Mouse (Mus musculus): ENCODE measurements around the gene Slc25a25.

Slc25a25 gene

DNA sequence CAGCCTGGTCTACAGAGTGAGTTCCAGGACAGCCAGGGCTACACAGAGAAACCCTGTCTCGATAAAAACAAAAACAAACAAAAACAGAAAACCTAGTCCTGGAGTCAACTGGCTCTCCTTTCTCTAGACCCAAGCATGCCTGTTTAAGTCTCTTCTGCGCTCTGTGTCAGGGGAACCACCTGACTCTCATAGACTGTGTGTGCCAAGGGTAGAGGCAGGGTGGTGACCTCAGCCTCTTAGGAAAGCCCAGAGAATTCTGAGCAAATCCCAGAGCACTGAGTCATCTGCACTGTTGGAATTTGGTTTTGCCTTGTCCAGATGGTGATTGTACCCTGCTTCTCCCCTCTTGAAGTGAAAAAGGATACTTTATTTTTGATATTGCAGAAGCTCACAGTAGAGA is 7.1 kb upstream of the Slc25a25 start:
- no peak for DNase-seq

DNA sequence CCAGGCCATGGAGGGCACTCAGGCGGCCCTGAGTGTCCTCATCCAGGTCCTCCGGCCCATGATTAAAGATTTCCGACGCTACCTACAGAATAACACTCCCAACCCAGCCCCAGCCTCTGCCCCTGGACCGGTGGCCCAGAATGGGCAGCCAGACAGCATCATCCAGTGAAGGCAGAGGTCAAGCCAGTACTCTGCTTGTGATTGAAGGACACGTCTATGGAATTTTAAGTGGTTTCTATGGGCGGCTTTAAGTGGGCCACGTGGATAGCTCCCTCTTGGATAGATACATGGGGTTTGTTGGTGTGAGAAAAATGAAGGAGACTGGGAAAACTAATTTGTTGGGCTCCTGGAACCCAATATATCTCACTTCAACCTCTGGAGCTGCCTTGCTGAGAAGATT is 3.9 kb upstream of the Slc25a25 start:
- no peak for DNase-seq

DNA sequence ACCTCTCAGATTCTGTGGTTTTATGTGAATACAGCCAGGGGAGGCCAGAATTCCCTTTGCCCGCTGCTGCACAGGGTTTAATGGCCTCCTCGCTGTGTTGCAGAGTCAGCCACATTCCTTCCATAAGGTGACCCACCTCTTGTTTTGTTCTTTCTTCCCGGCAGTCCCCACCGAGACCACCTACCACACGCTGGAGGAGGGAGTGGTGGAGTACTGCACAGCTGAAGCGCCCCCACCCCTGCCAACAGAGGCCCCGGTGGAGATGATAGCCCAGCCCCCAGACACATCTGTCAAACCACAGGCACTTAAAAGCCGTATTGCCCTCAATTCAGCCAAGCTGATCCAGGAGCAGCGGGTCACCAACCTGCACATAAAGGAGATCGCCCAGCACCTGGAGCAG is 3.4 kb upstream of the Slc25a25 start:
- DNase-seq: no peak

DNA sequence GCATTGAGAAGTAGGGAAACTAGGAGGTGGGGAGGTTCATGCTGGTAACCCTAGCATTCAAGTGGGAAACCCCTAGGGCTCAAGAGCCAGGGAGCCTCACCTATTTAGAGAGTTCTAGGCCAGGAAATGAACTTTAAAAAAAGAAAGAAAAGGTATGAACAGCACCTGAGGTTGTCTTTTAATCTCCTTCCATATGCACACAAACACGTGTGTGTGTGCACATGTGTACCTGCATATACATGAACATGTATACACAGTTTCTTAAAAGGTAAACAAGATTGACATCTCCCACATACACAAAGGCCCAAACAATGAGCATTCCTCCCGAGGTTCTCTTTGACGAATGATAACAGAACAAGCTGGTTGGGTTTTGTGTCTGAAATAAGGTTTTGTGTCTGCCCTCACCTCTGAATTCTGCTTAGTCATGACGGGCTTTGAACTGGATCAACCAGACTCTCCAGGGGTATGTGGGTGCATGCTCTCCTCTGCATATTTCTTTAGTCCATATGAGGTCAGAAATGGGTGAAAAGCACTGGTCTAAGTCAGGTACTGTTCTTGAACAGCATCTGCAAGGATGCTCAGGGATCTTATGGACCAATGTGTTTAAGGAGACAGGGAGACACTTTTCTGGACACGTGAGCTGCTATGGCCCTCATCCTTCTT is 2.5 kb upstream of the Slc25a25 start:
- DNase-seq: no peak

DNA sequence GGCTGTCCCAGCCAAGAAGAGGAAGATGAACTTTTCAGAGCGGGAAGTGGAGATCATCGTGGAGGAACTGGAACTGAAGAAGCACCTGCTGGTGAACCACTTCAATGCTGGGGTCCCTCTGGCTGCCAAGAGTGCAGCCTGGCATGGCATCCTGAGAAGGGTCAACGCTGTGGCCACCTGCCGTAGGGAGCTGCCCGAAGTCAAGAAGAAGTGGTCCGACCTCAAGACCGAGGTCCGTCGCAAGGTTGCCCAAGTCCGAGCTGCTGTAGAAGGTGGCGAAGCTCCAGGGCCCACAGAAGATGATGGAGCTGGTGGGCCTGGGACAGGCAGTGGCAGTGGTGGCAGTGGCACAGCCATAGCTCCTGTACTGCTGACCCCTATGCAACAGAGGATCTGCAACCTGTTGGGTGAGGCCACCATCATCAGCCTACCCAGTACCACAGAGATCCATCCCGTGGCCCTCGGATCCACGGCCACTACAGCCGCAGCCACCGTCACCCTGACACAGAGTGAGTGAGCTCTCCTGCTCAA is 1.3 kb upstream of the Slc25a25 start:
- peak in 1 of 2 experiments; percentile 41 for DNase-seq

DNA sequence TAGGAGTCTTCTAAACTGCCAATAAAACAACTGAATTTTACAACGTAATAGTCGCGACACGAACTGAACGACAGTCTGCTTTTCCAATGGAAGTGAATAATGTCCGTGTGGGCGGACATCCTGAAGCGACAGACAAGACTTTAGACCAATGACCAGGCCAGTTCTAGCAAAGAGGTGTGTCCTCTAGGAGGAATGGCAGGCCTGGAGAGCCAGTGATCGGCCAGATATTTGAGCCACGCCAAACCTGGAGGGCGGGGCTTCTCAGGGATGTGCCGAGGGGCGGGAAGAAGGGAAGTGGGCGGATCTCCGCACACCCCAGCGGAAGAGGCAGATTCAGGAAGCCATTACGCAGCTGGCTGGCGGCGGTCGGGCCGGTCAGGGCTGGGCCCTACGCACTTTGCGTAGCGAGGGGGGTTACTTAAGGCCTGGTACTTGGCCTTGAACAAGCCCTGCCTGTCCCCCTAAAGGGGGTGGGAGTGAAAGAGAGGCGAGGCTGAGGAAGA is 676 bp upstream of the Slc25a25 start:
- DNase-seq: peak; percentile 97 to 99

DNA sequence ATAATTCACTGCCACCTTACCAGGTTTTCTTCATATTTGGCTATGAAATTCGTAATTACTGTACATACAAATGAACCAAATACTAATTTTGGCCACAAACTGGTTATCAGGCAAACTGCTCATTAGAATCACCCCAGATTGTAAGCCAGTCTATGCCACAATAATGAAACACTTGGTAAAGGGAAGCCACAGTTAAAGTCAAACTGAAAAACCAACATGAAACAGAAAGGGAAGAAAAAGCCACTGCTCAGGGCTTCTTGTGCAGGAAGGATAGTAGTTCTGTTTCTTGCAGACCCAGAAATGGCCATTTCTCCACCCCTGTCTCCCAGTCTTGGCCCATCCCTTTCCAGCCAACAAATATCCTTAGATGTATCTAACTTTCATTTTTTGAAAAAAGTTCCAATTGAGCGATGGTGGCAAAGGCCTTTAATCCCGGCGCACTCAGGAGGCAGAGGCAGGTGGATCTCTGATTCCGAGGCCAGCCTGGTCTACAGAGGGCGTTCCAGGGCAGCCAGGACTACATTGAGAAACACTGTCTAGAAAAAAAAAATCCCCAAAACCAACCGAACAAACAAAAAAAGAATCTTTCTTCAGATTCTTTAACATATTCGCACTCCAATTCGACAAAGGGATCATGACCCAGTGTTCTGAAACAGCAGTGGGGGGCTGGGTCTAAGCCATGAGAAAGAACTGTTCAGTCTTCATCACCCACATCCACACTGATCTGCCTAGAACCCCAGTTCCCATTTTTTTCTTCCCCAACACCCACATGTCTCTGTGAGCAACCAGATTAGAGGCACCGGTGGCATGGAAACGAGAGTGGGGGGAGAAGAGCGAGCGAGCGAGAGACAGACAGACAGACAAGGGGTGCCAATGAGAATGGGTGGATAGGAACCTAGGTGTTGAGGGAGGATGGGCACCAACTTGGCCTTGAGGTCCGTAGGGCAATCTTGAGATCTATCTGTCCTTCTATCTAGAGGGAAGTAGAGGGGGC is 1.2 kb downstream of the Slc25a25 start, which contains the start of gene Naif1:
Gene Naif1 (plus strand): TSS at position 697 of the 994 bp plus-strand sequence.
- no peak for DNase-seq

DNA sequence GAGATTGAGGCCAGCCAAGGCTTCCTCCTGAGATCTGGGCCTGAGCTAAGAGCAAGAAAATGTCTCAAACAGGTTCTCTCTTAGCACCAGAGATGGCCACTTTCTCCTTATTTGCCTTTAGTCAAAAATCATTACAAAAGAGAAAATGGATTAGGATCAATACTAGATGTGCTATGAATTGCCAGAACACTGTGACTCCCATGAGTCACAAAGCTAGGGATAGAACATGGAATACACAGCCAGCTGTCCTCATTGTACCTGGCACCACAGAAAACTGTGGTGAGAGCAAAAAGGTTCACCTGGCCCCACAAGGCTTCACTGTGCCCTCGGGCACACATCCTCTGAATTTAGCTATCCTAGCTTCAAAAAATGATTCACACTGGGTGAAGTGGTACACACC is 2.8 kb downstream of the Slc25a25 start:
- no peak for DNase-seq

DNA sequence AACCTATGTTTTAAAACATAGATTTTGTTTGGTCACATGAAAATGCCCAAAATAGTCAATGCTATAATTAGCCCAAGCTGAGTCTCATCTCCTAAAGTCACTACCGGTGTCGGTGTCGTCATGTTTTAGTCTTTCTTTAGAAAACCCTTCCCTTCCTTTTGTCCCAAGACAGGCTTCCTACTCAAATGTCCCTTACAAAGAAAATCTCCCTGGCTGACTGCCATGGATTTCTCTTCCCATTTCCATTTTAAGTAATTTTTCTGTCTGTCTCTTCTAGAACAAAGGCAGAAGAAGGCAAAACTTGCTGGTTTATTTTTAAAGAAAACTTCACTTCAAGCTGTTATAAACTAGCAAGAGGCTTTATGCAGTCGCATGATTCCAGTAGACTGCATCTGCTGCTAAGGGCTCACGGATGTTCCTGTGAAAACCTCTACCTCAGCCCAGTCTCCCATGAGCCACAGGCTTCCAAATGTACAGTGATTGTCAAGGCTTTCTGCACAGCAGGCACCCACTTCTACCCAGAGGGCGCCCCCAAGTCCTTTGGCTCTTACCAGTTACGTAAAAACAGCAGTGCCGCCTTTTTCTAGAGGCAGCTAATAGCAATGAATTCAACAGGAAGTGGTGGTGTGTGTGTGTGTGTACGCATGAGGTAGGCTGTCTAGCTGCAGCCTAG is 3.8 kb downstream of the Slc25a25 start:
- DNase-seq: peak in 1 of 2 experiments; percentile 64

DNA sequence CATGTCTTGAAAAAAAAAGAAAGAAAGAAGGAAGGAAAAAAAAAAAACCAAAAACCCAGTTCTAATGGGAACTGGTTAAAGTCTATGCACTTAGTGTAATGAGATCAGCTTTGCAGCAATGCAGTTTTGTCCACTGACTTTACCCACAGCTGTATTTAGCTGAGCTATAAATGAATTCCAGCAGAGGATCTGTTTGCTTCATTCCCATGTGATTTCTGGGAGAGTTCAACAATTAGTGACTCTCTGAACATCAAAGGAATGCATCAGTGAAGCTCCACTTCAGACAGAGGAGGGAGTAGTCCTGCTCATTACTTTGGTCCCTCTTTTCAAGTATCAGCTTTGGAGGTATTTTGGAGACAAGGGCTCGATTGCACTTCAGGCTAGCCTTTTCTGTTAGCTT is 5.7 kb downstream of the Slc25a25 start:
- no peak for DNase-seq

DNA sequence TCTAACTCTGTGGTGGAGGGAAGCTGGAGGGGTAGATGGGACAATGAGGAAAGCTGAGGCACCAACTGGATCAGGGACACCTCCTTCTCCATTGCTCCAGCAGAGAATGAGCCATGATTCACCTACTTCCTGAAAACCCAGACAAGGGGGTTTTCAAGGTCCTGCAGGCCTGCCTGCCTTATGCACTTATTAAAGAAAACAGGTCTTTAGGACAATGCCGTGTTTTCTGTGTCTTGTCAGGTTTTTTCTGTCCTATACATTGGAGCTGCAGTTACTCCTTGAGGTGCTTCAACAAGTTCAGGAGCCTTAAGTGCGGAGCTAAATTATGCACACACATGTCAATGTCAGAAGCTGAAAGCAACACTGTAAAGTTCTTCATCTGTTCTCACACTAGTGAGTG is 9.7 kb downstream of the Slc25a25 start:
- DNase-seq: no peak

DNA sequence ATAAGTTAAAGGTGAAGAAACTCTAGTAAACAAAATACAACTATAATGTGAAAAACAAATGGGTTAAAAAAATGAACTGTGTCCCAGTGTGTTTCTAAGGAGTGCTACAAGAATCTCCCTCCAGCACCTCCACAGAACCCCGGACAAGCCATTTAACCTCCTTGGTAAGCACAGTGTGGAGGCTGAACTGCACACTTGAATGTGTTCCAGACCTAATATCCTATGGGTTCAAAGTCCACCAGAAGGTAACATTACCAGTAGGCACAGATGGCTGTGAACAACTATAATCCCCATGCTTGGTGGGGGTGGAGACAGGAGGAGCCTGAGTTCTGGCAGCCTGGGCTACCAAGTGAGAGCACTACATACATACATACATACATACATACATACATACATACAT is 10.6 kb downstream of the Slc25a25 start:
- no peak for DNase-seq

DNA sequence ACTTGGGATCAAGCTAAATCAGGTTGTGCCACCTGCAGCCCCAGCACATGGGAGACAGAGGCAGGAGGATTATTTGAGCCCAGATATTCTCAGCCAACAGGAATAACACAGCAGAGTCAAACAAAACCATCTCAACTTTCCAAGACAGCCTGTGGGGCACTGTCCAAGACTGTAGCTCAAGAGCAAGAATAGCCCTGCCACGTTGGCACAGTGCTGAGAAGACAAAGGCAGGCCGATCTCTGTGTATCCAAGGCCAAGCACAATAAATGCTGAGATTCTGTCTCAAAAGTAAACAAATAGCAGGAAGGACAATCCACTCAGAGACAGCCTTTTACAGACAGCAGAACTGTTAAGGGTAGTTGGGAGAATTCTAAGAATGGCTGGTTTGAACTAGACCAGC is 11.1 kb downstream of the Slc25a25 start:
- no peak for DNase-seq

DNA sequence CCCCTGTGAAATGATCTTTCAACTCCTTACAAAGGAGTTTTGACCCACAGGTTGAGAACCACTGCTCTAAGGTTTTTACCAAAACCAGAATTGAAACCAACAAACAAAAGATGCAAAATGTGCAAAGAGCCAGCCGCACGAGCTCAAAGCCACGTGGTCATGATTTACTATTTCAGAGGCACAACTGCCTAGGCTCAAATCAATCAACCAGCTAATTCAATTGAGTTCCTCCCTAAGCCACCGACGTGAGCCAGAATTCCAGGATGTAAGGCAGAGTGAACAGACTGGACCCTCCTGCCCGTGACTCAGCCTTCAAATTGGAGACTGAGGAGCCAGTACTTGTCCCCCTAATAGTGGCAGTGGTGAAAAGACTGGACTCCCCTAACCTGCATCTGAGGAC is 12.1 kb downstream of the Slc25a25 start:
- no peak for DNase-seq

DNA sequence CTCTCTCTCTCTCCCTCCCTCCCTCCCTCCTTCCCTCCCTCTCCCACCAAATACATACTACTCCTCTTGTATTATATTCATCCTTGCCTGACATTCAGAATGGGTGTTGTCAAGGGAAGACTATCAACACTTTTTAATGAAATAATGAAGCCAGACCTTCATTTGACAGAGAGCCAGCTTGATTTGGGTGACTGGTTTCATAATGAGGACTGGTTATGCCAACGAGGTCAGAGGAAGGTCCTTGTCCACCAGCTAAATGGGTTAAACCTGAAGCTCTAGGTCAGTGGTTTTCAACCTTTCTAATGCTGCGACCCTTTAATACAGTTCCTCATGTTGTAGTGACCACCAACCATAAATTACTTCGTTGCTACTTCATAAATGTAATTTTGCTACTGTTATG is 12.5 kb downstream of the Slc25a25 start:
- DNase-seq: no peak

DNA sequence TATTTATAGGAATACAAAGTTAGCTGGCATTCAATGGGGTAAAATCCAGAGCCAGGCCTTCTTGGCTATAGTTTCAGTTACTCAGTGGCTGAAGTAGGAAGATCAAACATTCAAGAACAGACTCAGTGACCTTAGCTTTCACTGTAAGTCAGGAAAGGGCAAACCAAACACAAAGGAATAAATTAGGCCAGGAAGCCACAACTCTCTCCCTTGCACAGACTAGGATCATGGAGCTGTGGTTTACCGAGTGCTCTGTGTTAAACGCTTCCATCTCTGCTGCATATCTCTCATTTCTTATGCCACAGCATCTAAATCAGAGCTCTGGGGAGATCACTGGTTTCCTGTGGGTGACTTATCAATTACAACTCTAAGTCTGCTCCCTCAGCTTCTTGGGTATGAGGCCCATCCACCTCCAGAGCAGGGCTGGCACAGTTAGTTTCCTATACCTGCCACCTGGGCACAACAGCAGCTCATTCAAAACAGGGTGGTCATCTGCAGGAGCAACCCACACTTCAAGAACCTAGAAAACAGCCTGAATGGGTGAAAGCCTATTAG is 13.6 kb downstream of the Slc25a25 start:
- DNase-seq: no peak

DNA sequence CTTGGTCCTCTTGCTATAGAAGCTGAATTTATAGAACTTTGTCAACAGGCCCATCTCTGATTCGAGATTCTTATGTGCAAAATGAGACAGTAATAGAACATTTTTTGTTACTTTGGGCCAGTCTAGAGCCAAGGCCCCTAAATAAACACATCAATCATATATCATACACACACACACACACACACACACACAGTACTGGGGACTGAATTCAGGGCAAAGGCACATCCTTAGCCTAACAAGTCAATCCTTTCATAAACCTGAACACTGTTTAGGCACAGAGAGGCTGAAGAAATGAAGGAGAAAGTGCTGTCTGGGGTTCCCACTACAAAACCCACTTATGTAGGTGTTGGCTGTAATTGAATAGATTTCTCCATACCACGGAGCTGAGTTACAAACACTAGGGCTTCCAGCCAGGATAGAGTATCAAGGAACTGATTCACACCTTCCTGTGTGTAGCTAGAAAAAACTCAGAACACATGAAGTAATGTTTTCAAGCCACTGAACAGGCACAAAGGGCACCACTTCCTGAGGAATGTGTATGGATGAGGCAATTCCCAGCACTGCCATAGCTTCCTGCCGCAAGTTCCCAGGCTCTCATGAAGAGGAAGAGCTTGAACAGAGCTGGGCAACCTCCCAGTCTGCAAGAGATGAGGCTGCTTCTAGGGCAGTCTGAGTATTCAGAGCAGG is 14.4 kb downstream of the Slc25a25 start:
- DNase-seq: peak in 1 of 2 experiments; percentile 45

DNA sequence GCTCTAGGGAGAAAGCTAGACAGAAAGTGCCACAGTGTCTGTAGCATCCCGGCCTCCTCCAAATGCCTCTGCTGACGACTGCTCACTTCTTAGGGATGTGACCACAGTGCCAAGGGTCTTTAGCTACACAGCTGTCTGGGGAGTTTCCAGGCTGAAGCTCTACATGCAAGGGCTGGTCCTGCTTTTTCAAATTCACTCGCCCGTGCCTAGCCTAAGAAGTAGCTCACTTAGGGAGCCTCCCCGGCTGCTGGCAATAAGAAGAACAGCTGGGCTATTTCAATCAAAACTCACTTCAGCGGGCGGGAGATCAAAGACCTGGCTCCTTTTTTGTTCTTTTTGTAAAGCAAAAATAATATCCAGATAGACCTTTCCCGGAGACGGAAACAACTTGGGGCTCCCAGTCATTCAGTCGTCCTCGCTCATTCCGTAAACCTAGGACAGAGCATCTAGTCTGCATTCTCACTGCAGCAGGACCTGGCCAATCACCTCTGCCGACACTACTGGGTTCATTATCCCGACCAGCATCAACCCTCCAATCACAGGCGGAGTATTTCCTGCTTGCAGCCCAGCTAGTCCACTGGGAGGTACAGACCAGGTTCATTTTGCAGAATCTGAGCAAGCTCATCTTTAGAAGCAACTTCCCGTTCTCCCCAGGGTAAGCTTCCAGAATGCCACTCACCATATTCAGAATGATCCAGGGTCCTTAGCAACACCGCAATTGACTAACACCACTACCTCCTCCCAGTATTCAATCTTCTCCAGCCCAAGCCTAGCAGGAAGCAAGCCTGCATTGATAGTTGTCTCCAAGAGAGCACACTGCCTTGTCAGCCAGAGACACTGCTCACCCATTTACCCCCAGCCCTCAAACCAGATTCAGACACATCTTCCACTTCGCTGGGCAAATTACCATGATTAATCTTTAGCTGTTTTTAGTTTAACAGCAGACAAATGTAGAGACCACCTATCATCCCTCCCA is 20.3 kb downstream of the Slc25a25 start:
- DNase-seq: peak; percentile 82 to 89

DNA sequence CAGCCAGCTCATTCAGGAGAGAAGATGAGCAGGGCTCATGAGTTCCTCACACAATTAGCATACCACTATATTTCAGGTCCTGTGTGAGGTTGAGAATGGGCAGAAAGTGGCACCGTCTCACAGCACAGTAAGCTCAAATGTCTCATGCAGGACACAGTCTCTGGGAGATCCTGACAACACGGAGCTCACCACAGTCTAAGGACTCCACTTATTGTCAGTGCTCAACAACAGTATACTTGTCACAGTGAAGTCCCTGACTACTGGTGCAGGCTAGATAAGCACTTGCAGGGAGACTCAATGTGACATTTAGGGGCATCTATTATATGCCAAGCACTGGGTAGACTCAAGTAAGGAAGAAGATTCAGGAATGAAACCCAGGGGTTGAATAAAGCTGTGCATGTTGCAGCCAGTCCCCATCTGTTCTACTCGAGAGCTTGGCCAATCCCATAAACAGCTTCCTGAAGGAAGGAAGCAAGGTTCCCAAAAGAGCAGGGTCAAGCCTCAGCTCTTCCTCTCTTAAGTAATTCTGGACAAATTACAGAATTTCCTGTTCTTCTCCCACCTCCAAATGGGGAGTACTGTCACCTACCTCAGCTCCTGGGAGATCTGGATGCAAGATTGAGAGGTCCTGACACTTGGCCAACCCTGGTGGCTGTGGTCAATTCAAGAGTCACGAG is 21.9 kb downstream of the Slc25a25 start:
- no peak for DNase-seq

DNA sequence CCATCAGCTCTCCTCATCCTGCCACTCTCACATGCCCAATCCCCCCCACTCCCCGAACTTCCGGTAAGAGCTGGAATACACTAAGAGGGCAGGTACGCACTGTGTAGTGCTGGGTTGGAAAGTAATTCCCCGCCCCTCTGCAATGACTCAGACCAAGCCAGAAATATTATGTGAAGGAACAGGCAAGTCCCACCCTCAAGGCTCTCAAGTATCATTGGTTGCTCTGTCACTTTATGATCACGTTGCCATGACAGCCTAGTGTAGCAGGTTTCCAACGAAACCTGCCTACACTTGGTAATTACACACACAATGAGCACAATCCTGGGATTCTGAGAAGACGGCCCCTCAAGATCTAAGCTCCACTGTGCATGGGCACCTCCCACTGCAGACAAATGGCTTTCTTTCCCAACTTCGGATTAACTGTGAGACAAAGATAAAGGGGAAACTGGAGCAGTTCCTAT is 23.0 kb downstream of the Slc25a25 start:
- peak; percentile 47 to 63 for DNase-seq

All from kidney, postnatal 4 days (tissue).